Mouse (Mus musculus) forebrain, embryonic 15.5 days (tissue): ENCODE data around the gene Zmat1. TPM values are rescaled to one million over a fixed set of nuclear protein-coding genes. Genes with fewer than 3 reads are reported as not detected.
A peak's percentile ranks its signal among the peaks of the same experiment; 100 is the strongest.
"Not testable (repeated sequence)": the region's sequence is repeated elsewhere in the genome, so short reads cannot be mapped to it uniquely, and the experiment has no call there.

Experiments used
- ATAC-seq: fragments of 200-750 bp; cut with Nextera tagmentation; replicated peaks from 2 replicates; pipeline ENCODE4 v1.8.0; 2017; ENCODE audit warnings: mild to moderate bottlenecking, moderate TSS enrichment, moderate library complexity
- H3K27ac ChIP-seq: fragments of 300-500 bp; sonication (generic); replicated peaks from 2 replicates; pipeline ENCODE4 v1.5.1; 2015; ENCODE audit warnings: mild to moderate bottlenecking, inconsistent platforms
- H3K27me3 ChIP-seq: fragments of 300-500 bp; sonication (generic); 2 replicates; pipeline ENCODE4 v1.6.1; 2015; ENCODE audit warnings: inconsistent platforms
- H3K36me3 ChIP-seq: fragments of 300-500 bp; sonication (generic); 2 replicates; pipeline ENCODE4 v1.6.1; 2015; ENCODE audit warnings: mild to moderate bottlenecking, inconsistent platforms
- H3K4me1 ChIP-seq: fragments of 300-500 bp; sonication (generic); 2 replicates; pipeline ENCODE4 v1.6.1; 2015; ENCODE audit warnings: inconsistent platforms
- H3K4me2 ChIP-seq: fragments of 300-500 bp; sonication (generic); replicated peaks from 2 replicates; pipeline ENCODE4 v1.6.1; 2015; ENCODE audit warnings: mild to moderate bottlenecking, inconsistent platforms
- H3K4me3 ChIP-seq: fragments of 300-500 bp; sonication (generic); 2 replicates; pipeline ENCODE4 v1.5.1; 2015; ENCODE audit warnings: mild to moderate bottlenecking, inconsistent platforms
- H3K9ac ChIP-seq: fragments of 300-500 bp; sonication (generic); replicated peaks from 2 replicates; pipeline ENCODE4 v1.6.1; 2015; ENCODE audit warnings: mild to moderate bottlenecking, inconsistent platforms
- H3K9me3 ChIP-seq: fragments of 300-500 bp; sonication (generic); 2 replicates; pipeline ENCODE4 v1.6.1; 2016; ENCODE audit warnings: inconsistent platforms
- WGBS: fragments of 180-500 bp; shearing (Covaris S2); methylation state at CpG from one replicate; pipeline ENCODE4 v1.1.7; 2015; ENCODE audit warnings: mixed read lengths; 5-methylcytosine and 5-hydroxymethylcytosine counted together
- polyA plus RNA-seq: library from polyadenylated mRNA; unstranded; fragments of >200 nt; fragmentation: Nextera tagmentation; extraction: Ambion mirVana; gene quantifications from 2 replicates; pipeline ENCODE4 v1.2.1, GENCODE M21; 2015

Zmat1 gene
- 7.0 and 7.9 TPM in 2 replicates for polyA plus RNA-seq

DNA sequence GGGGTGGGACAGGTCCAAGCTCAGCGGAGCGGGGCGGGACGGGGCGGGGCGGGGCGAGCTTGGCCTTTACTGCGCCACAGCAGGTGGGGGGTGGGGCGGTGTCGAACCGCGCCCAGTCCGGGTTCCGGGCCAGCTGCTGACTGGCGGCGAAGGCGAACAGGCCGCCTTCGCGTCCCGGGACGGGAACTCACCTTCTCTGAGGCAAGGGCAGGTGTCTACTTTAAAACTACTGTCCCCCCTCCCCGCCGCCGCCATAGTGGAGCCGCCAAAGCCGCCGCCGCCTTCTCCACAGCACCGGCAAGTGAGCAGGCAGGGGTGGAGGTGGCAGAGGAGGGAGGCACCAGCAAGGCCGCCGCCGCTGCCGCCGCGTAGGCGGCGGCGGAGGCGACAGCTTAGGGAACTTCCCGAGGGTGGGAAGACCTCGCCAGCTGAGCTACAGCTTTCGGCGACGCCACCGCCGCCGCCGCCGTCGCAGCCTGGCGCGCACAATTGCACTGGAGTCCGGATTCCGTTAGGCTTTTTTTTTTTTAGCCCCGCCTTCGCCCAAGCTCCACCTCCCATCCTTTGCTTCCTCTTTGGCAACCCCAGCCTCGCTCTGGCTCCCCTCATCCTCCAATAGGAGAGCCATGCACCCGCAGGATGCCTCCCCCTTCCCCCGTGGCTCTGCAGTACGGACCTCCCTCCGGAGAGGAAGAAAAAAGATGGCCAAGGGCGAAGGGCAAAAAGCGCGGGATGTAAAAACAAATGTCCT lies at the start of gene Zmat1:
Zmat1 (minus strand) TSS at position 490 of the 751 bp plus-strand sequence.
- Histone ChIP-seq H3K4me2 (peak within 1 kb of the TSS; percentile 40), H3K9me3 (no peaks in the 10 kb centered on the region), H3K4me3 (peak within 1 kb of the TSS; percentile 64), H3K27me3 (no peaks in the 10 kb centered on the region), H3K4me1 (peaks cover 6% of the 10 kb centered on the region; the same call in 1 of the 2 replicates), H3K9ac (peak within 1 kb of the TSS; percentile 77), H3K36me3 (no peaks in the 10 kb centered on the region), H3K27ac (peak within 1 kb of the TSS; percentile 95)
- peak; percentile 100 for ATAC-seq
- WGBS = 14% methylated on average over 37 of the region's 65 CpGs

- not testable (repeated sequence) for H3K4me1 ChIP-seq, ATAC-seq, H3K27ac ChIP-seq, H3K36me3 ChIP-seq, H3K4me3 ChIP-seq, H3K4me2 ChIP-seq, H3K9ac ChIP-seq, H3K27me3 ChIP-seq, H3K9me3 ChIP-seq
- WGBS = 66% methylated on average over 1 of the region's 1 CpGs
Observed at GRCm38 (mm10) chrX:135053939-135054338, 44.9 kb upstream of the Zmat1 start.

DNA sequence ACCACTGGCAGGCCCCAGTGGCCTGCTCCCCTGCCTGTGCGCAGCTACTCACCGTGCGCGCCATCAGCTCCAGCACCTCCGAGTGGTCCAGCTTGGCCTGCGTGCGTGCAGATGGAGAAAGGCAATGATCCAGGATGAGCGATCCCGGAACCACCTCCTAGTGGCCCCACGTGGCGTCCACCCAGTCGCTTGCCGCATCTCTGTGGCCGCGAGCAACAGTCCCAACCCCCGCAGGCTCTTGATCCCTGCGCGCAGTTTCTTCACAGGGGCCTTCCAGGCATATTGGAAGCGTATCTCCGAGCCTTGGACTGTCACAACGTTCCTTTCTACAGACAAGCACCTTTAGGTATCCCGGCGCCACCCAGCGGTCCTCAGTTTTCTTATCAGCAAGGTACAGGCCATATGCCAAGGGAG lies 27.0 kb upstream of the Zmat1 start:
- ATAC-seq = 0 out of 2 replicates have a peak, but pooled peaks have one; percentile 61
- H3K27ac ChIP-seq = no peak overlapping the region

DNA sequence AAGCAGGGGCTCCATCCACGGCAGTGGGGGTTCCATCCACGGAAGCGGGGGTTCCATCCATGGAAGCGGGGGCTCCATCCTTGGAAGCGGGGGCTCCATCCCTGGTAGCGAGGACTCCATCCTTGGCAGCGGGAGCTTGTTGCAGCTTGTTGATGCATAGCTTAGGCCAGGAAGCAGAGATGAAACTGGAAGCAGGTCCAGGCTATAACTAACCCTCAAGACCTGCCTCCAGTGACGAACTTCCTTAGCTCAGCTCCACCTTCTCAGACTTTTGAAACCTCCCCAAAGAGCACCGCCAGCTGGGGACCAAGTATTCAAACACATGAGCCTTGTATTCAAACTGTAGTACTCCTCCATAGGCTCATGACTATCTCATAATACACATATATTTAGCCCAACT lies 16.1 kb upstream of the Zmat1 start:
- Histone ChIP-seq H3K36me3 (no peaks in the 10 kb centered on the region), H3K4me1 (no peaks in the 10 kb centered on the region), H3K27ac (no peak overlapping the region), H3K27me3 (no peaks in the 10 kb centered on the region), H3K4me3 (no peak overlapping the region), H3K9me3 (no peaks in the 10 kb centered on the region), H3K9ac (no peak overlapping the region), H3K4me2 (no peak overlapping the region)
- WGBS = 83% methylated on average over 9 of the region's 9 CpGs
- no peak for ATAC-seq

More for the DNA sequence above, 27.0 kb upstream of the Zmat1 start:
- Histone ChIP-seq H3K27me3 (no peaks in the 10 kb centered on the region), H3K9ac (peak overlapping the region; percentile 24), H3K4me1 (no peaks in the 10 kb centered on the region), H3K36me3 (no peaks in the 10 kb centered on the region), H3K4me3 (peak overlapping the region; percentile 42), H3K9me3 (no peaks in the 10 kb centered on the region), H3K4me2 (peak overlapping the region; percentile 49)
- 26% methylated on average over 24 of the region's 24 CpGs for WGBS

DNA sequence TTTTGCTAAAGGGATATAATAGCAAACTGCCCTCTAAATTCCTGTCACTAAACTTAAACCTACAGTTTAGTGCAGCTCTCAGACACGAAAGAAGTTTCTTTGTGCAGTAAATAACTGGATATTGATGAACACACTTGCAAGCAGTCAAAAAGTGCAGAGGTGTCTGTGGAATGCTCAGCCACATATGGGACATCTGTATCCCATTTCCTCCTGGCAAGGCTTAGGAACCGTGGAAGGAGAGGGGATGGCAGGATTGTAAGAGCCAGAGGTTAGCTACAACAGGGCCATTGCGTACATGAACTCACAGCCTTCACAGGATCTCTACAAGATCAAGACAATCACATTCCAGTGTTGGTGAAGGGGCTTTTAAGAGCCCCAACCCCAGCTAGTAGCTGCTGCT lies 2.4 kb upstream of the Zmat1 start:
- H3K9me3 ChIP-seq = no peaks in the 10 kb centered on the region
- ATAC-seq = no peak
- 63% methylated on average over 3 of the region's 3 CpGs for WGBS

GRCm38 (mm10) chrX:135009471-135009815 lies 434 bp upstream of the Zmat1 start:
- Histone ChIP-seq H3K36me3 (no peaks in the 10 kb centered on the region), H3K4me3 (peak overlapping the region; percentile 64), H3K9ac (peak overlapping the region; percentile 43), H3K9me3 (no peaks in the 10 kb centered on the region), H3K27ac (peak overlapping the region; percentile 95), H3K4me2 (peak overlapping the region; percentile 40), H3K27me3 (no peaks in the 10 kb centered on the region), H3K4me1 (peaks cover 6% of the 10 kb centered on the region; the same call in 1 of the 2 replicates)
- 32% methylated on average over 6 of the region's 6 CpGs for WGBS
- no peak; the same call in none of the 2 replicates for ATAC-seq

More for the DNA sequence above, 2.4 kb upstream of the Zmat1 start:
- Histone ChIP-seq H3K4me1 (peaks cover 6% of the 10 kb centered on the region; the same call in 1 of the 2 replicates), H3K4me3 (no peak overlapping the region), H3K27me3 (no peaks in the 10 kb centered on the region), H3K4me2 (no peak overlapping the region), H3K27ac (no peak overlapping the region), H3K9ac (no peak overlapping the region), H3K36me3 (no peaks in the 10 kb centered on the region)

- Histone ChIP-seq H3K27ac (no peak overlapping the region; the same call in 1 of the 2 replicates), H3K4me3 (peak overlapping the region; percentile 64), H3K4me1 (peaks cover 6% of the 10 kb centered on the region; the same call in 1 of the 2 replicates), H3K4me2 (peak overlapping the region; percentile 38), H3K9me3 (no peaks in the 10 kb centered on the region), H3K36me3 (no peaks in the 10 kb centered on the region), H3K9ac (0 out of 2 replicates have a peak overlapping the region, but pooled peaks have one; percentile 77), H3K27me3 (no peaks in the 10 kb centered on the region)
- ATAC-seq = no peak
- 36% methylated on average over 5 of the region's 5 CpGs for WGBS
Observed at GRCm38 (mm10) chrX:135008021-135008420, 988 bp downstream of the Zmat1 start.

DNA sequence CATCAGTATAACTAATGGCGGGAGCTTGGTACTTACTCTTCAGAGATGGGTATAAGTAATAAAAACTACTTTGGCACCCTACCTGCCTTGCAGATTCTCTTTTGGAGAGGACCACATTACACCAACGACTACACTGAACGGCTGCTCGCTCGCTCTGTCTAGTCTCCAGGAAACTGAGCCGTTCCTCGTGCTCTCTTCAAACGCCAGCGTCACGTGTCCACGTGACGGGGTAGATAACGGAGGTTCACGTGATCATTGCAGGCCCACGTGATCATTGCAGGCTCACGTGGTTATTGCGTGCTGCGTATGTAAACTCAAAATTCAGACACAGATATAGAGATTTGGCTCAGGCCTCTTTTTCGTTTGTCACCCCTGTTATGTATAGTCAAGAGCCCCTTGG lies 44.5 kb downstream of the Zmat1 start, which contains the start of gene Nxf2:
Nxf2 (minus strand) TSS at position 209 of the 400 bp plus-strand sequence.
- 91% methylated on average over 19 of the region's 19 CpGs for WGBS
- Histone ChIP-seq H3K27me3 (no peaks in the 10 kb centered on the region), H3K36me3 (no peaks in the 10 kb centered on the region), H3K9me3 (no peaks in the 10 kb centered on the region), H3K4me2 (peak within 1 kb of the TSS; percentile 41), H3K27ac (no peak within 1 kb of the TSS), H3K4me3 (peak within 1 kb of the TSS; percentile 37), H3K9ac (no peak within 1 kb of the TSS), H3K4me1 (no peaks in the 10 kb centered on the region)
- ATAC-seq = no peak

DNA sequence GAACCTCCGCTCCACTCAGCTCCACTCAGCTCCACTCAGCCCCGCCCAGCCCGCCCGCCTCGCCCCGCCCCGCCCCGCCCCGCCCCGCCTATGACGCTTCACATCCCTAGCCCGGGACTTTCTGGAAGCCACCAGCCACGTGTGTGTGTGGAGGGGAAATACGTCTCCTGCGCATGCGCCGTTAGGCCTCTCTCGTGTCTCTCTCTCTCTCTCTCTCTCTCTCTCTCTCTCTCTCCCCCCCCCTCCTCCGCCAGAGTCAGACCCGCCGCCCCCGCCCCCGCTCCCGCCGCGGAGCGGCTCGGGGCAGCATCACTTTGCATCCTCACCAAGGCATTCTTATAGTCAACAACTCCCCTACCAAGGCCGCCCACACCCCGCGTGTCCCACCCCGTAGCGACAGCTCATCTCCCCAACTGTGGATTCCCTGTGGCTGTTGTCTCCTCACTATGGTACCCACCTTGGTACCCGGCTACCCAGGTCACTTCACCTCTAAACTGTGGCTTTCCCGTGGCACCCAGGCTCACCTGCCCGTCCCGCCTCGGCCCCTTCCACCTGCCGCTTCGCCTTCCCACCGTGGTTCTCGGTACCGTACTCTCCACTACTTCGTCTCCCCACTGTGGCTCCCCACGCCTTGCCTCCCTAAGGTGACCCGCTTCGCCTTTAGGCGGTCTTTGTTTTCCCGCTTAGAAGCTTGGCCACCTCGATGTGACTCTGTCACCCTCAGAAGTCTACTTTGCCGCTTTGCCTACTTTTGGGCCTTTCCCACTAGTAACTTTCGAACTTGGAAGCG lies 45.5 kb downstream of the Zmat1 start:
- H3K36me3 ChIP-seq = no peaks in the 10 kb centered on the region
- peak; percentile 97 for ATAC-seq
- 49% methylated on average over 43 of the region's 53 CpGs for WGBS

DNA sequence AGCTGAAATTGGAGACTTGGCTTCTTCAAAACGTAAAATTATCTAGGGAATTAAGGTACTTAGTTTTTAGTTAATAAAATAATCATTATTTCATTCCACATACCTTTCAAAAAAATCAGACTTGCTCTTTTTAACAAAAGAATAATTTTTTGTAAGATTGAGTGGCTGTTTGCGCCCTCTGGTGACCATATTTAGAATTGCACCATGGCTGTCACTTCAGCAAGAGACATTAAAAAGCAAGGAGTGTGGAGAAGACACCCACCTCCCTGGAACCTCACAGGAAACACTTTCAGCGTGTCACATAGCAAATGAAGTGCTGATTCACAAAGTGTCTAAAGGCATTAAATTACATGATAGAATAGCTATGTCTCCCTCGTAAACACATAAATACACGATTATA lies 78.6 kb downstream of the Zmat1 start:
- Histone ChIP-seq H3K27ac (no peak overlapping the region), H3K36me3 (no peaks in the 10 kb centered on the region), H3K9ac (no peak overlapping the region), H3K9me3 (no peaks in the 10 kb centered on the region), H3K27me3 (no peaks in the 10 kb centered on the region), H3K4me3 (no peak overlapping the region), H3K4me2 (no peak overlapping the region), H3K4me1 (no peaks in the 10 kb centered on the region)
- 40% methylated on average over 5 of the region's 5 CpGs for WGBS
- ATAC-seq = no peak

More for the DNA sequence above, 45.5 kb downstream of the Zmat1 start:
- no peaks in the 10 kb centered on the region for H3K4me1 ChIP-seq
- no peaks in the 10 kb centered on the region for H3K9me3 ChIP-seq
- H3K27ac ChIP-seq = no peak overlapping the region
- no peaks in the 10 kb centered on the region for H3K27me3 ChIP-seq
- H3K4me3 ChIP-seq = peak overlapping the region; percentile 37
- no peak overlapping the region for H3K9ac ChIP-seq
- H3K4me2 ChIP-seq = peak overlapping the region; percentile 41

GRCm38 (mm10) chrX:134929927-134930326 lies 79.1 kb downstream of the Zmat1 start:
- no peak overlapping the region for H3K9ac ChIP-seq
- no peak overlapping the region for H3K4me3 ChIP-seq
- ATAC-seq = no peak
- no peaks in the 10 kb centered on the region for H3K4me1 ChIP-seq
- H3K27me3 ChIP-seq = no peaks in the 10 kb centered on the region
- no peaks in the 10 kb centered on the region for H3K9me3 ChIP-seq
- H3K27ac ChIP-seq = no peak overlapping the region
- H3K36me3 ChIP-seq = no peaks in the 10 kb centered on the region
- no peak overlapping the region for H3K4me2 ChIP-seq
- 78% methylated on average over 5 of the region's 5 CpGs for WGBS

DNA sequence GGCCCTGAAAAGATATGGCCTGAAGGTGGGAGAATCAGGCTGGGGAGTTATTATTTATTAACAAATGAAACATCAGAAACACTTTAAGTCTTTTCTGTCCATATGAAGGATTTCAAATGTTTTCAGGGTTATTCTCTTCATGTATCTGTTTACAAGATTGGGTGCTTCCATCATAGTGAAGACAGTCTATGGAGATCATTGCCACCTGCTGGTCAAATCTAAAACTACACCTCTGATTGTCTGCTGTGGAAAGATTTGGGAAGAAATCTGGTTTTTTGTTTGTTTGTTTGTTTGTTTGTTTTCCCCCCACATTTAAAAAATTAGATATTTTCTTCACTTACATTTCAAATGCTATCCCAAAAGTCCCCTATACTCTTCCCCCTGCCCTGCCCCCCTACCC lies 84.0 kb downstream of the Zmat1 start:
- Histone ChIP-seq H3K27ac (no peak overlapping the region), H3K36me3 (no peaks in the 10 kb centered on the region), H3K9ac (no peak overlapping the region), H3K4me2 (no peak overlapping the region), H3K27me3 (no peaks in the 10 kb centered on the region), H3K4me1 (no peaks in the 10 kb centered on the region), H3K9me3 (no peaks in the 10 kb centered on the region), H3K4me3 (no peak overlapping the region)
- no peak for ATAC-seq
